Mouse (Mus musculus): ENCODE data around the gene Oas1e.

- TF ChIP-seq BHLHE40 (IDR thresholded peaks at IDR 0.05; ENCODE audit: low read depth, low read length) (no peak), CTCF (conservative IDR thresholded peaks at IDR 0.05 in 1 of 2, IDR thresholded peaks at IDR 0.05 in 1 of 2; ENCODE audit: low read depth in 2 of 2, low read length in 2 of 2) (no peak), CHD1 (IDR thresholded peaks at IDR 0.05; ENCODE audit: low read depth, low read length) (no peak), JUND (conservative IDR thresholded peaks at IDR 0.05; ENCODE audit: low read depth, low read length) (no peak), IRF4 (IDR thresholded peaks at IDR 0.05; ENCODE audit: low read depth, low read length) (peak; percentile 86), ETS1 (conservative IDR thresholded peaks at IDR 0.05; ENCODE audit: low read depth, low read length) (no peak), MAFK (IDR thresholded peaks at IDR 0.05; ENCODE audit: insufficient replicate concordance, low read length) (no peak), USF1 (IDR thresholded peaks at IDR 0.05; ENCODE audit: low read depth, low read length) (no peak), POLR2A (IDR thresholded peaks at IDR 0.05; ENCODE audit: low read depth, low read length) (peak; percentile 77), MAZ (IDR thresholded peaks at IDR 0.05; ENCODE audit: low read depth, low read length) (no peak), E2F4 (IDR thresholded peaks at IDR 0.05; ENCODE audit: insufficient replicate concordance, low read depth, low read length) (no peak), SIN3A (IDR thresholded peaks at IDR 0.05; ENCODE audit: low read length) (peak; percentile 55; the same call in 1 of the 2 replicates), ZNF384 (IDR thresholded peaks at IDR 0.05; ENCODE audit: low read depth, low read length) (peak; percentile 86), USF2 (conservative IDR thresholded peaks at IDR 0.05; ENCODE audit: low read depth, low read length) (no peak)
These were observed 16.9 kb upstream of the Oas1e start, which contains the start of gene Oas1c for GRCm38 (mm10) chr5:120811951-120812819.
